Mouse (Mus musculus): ENCODE results near the gene Gli3. TPM values are rescaled to one million over a fixed set of nuclear protein-coding genes. Genes with fewer than 3 reads are reported as not detected.
A peak's percentile ranks its signal among the peaks of the same experiment; 100 is the strongest.

The Gli3 gene
- polyA plus RNA-seq, 1 experiment: 1.4 TPM

DNA sequence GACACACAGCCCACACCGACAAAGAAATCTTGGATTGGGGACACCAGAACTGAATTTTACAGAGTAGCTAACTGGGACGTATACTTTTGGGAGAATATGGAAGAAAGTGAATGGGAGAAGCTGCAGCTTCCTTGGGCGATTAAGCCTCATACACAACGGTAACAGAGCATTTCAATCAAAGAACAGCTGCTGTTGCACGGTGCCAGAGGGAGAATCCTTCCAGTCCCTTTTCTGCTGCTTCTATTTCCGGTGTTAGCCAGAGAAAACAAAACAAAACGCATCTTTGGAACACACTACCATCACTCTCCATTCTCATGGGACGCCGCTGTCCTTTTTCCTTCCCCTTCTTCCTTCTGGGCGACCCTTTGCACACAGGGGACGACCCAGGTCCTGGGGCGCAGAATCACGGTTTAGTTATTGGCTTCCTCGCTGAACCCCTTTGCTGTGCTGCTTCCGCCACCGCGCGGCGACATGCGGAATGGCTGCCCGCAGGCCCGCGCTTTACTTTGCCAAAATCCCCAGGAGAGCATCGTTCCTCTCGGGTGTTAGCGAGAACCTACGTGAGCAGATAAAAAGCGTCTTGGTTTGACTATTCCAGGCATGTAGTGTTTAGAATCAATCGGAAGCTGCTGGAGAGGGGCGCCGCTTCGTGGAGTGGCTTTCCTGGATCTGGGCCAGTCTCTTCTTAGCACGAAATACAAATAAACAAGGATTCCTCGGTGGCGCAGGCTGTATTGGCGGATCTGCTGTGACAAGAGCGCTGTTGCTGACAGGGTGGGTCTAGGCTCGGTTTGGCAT lies 296.0 kb downstream of the Gli3 start:
- no peak for TF ChIP-seq POLR2A (IDR thresholded peaks at IDR 0.05; ENCODE audit: borderline replicate concordance, control insufficient read depth, low read depth, low read length)
- peak; percentile 77 for TF ChIP-seq CTCF (IDR thresholded peaks at IDR 0.05; ENCODE audit: control insufficient read depth, insufficient read depth, low read length)
- peak overlapping the region; percentile 17 for H3K4me3 ChIP-seq (replicated peaks; ENCODE audit: control insufficient read depth, low read depth, low read length)
- 7% methylated on average over 38 of the region's 38 CpGs for WGBS

DNA sequence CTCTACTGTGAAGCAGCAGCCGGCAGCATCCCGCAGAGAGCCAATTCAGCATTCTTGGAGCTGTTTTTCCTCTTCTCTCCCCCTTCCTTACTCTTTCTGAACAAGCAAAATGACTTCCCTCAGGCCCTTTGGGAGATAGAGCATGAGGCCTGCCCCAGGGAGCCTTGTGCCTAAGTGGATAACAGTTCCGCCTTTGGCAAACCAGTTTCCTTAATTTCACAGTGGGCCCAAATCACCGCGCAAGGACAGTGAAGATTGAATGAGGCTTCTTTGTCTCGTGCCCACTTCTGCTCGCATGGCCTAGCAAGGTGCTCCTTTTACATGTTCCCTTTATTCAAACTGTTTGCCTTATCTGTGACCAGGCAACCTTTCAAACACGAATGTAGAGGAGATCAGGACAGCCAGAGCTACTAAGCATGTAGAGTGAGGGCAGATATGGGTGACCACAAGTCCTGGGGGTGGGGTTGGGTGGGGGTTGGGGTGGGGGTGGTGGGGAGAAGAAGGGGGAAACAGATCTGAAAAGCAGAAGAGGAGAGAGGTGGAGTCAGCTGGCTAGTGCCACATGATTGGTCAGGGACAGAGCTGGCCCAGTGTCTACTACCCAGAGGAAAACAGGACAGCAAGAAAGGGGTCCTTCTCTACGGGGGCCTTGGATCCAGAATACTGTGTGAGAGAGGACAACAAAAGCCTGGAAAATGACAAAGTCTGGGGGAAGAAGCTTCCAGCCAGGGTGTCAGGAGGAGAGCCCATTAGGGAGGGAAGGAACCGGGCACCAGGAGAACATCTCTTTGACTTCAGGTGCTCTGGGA lies 296.8 kb downstream of the Gli3 start:
- no peaks in the 10 kb centered on the region for H3K4me1 ChIP-seq (ENCODE audit: control insufficient read depth, insufficient read depth, low read length)
- H3K27ac ChIP-seq (ENCODE audit: control insufficient read depth, insufficient read depth, low read depth, low read length, poor library complexity): peak overlapping the region; percentile 6
- peak overlapping the region; percentile 17 for H3K4me3 ChIP-seq (replicated peaks; ENCODE audit: control insufficient read depth, low read depth, low read length)
- TF ChIP-seq POLR2A (IDR thresholded peaks at IDR 0.05; ENCODE audit: borderline replicate concordance, control insufficient read depth, low read depth, low read length) (no peak), CTCF (IDR thresholded peaks at IDR 0.05; ENCODE audit: control insufficient read depth, insufficient read depth, low read length) (no peak)
- WGBS: 26% methylated on average over 10 of the region's 10 CpGs

More for the DNA sequence above, 296.0 kb downstream of the Gli3 start:
- H3K4me1 ChIP-seq (ENCODE audit: control insufficient read depth, insufficient read depth, low read length): no peaks in the 10 kb centered on the region
- peak overlapping the region; percentile 6 for H3K27ac ChIP-seq (ENCODE audit: control insufficient read depth, insufficient read depth, low read depth, low read length, poor library complexity)

DNA sequence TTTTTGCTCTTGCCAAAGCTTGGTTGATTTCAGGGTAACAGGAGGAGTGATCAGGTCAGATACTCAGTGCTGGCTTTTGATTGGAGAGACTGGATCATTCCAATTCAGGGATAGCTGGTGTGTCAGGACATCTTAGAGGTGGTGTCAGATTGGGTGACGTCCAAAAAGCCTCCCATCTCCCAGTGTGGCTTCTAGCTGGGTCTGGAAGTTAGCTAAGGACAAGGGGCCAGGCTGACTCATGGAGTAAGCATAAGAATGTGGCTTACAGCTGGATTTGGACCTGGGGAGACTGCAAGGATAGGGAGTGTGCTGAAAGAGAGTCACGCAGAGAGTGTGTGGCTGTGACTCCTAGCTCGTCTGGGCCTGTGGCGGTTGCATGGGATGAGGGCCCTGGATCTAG lies 299.3 kb downstream of the Gli3 start:
- 88% methylated on average over 4 of the region's 4 CpGs for WGBS
- Histone ChIP-seq H3K4me3 (replicated peaks; ENCODE audit: control insufficient read depth, low read depth, low read length) (no peak overlapping the region), H3K4me1 (ENCODE audit: control insufficient read depth, insufficient read depth, low read length) (no peaks in the 10 kb centered on the region; the same call in 1 of the 2 replicates), H3K27ac (ENCODE audit: control insufficient read depth, insufficient read depth, low read depth, low read length, poor library complexity) (no peak overlapping the region)
- no peak for TF ChIP-seq CTCF (IDR thresholded peaks at IDR 0.05; ENCODE audit: control insufficient read depth, insufficient read depth, low read length)
- TF ChIP-seq POLR2A (IDR thresholded peaks at IDR 0.05; ENCODE audit: borderline replicate concordance, control insufficient read depth, low read depth, low read length): no peak

DNA sequence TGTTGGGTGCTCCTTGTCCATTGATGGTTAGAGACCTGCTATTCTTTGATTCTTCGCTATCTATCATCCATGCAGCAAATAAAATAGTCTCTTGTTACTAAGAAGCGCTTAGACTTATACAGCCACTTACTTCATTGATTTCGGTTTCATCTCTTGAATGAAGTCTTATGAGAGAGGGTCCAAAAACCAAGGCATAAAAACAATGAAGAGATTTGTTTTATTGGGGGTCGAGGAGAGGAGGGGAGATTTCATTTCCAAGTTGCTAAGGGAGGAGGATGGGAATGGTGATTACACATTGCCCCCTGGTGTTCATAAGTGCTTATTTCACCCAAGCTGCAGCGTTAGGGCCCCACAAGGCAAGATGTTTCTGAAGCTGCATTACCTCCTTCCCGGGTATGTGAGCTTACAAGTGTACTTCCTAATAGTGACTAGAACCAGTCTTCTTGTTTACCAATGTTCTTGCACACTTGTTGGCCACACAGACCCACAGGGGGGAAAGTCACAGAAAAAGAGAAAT lies 299.9 kb downstream of the Gli3 start:
- H3K4me3 ChIP-seq (replicated peaks; ENCODE audit: control insufficient read depth, low read depth, low read length): no peak overlapping the region
- WGBS: 39% methylated on average over 6 of the region's 6 CpGs
- H3K4me1 ChIP-seq (ENCODE audit: control insufficient read depth, insufficient read depth, low read length): no peaks in the 10 kb centered on the region; the same call in 1 of the 2 replicates
- H3K27ac ChIP-seq (ENCODE audit: control insufficient read depth, insufficient read depth, low read depth, low read length, poor library complexity): no peak overlapping the region
- TF ChIP-seq POLR2A (IDR thresholded peaks at IDR 0.05; ENCODE audit: borderline replicate concordance, control insufficient read depth, low read depth, low read length) (no peak), CTCF (IDR thresholded peaks at IDR 0.05; ENCODE audit: control insufficient read depth, insufficient read depth, low read length) (peak; percentile 21; the same call in 1 of the 2 replicates)

- H3K4me1 ChIP-seq (ENCODE audit: control insufficient read depth, insufficient read depth, low read length): no peaks in the 10 kb centered on the region
- no peak overlapping the region for H3K4me3 ChIP-seq (replicated peaks; ENCODE audit: control insufficient read depth, low read depth, low read length)
- TF ChIP-seq POLR2A (IDR thresholded peaks at IDR 0.05; ENCODE audit: borderline replicate concordance, control insufficient read depth, low read depth, low read length): no peak
- TF ChIP-seq CTCF (IDR thresholded peaks at IDR 0.05; ENCODE audit: control insufficient read depth, insufficient read depth, low read length): no peak
- WGBS: 75% methylated on average over 6 of the region's 6 CpGs
- no peak overlapping the region for H3K27ac ChIP-seq (ENCODE audit: control insufficient read depth, insufficient read depth, low read depth, low read length, poor library complexity)
Measured at GRCm38 (mm10) chr13:15777624-15778023, 314.6 kb downstream of the Gli3 start.
